Comparison of ENCODE assay signal across 23 mouse cellular contexts in the genomic region with DNA sequence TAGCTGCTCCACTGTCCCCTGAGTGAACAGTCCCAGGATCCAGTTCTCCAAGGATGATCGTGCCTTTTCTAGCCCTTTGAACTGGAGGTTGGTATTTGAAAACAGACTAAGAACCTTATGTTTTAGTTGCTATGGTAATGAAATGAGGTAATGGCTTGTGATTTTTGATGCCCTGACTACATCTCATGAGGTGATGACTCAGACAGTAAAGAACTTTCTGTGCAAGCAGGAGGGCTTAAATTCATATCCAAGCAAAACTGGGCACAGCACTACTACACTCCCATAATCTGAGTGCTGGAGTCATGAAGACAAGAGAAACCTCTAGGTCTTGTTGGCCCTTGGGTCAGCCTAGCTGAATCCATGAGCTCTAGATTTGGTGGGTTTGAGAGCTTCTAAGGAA.
DNase-seq lines count a peak whose midpoint lies in the region; ATAC-seq and TF ChIP-seq lines count a peak whose summit lies in the region.
"Had no signal": no experiment of that assay in that cellular context is flagged by ENCODE, and none has a peak within 500 bp of the region (broad histone marks: within the 10 kb centered on the region; RNA-seq: fewer than 3 reads in every experiment).

No protein-coding gene starts in this region.

- H3K36me3 ChIP-seq in lung, postnatal 0 days (ENCODE audit: insufficient read depth, low read length), result no peaks in the 10 kb centered on the region
- H3K36me3 ChIP-seq: embryonic facial prominence, embryonic 13.5 days; embryonic facial prominence, embryonic 15.5 days; forebrain, embryonic 15.5 days had no signal

- DNase-seq in 3T3-L1 (ENCODE audit: low read depth, low spot score) (peak; percentile 77), NIH3T3 (ENCODE audit: low read depth) (peak; percentile 65), R1 (ENCODE audit: low read depth, low spot score) (peak; percentile 8)
- DNase-seq in fibroblast of lung, adult 2 months (ENCODE audit: low read depth), result peak; percentile 21
- DNase-seq in adrenal gland, postnatal 14 days, result no peak
- no peak for DNase-seq in lung, postnatal 0 days (ENCODE audit: low spot score)
- DNase-seq in layer of hippocampus, postnatal 36 days, result no peak
- DNase-seq in B cell, adult 2 months, result no peak
- DNase-seq: adrenal gland, adult 8-10 months; adrenal gland, postnatal 25 days; cerebellum, adult 18-20 months; cerebellum, adult 8-10 months; cerebellum, adult 9-11 months; cerebellum, postnatal 14 days; cerebellum, postnatal 36 days; embryo, embryonic 11 days; forebrain, postnatal 0 days had no signal

- H3K4me3 ChIP-seq in lung, postnatal 0 days (ENCODE audit: low read depth, low read length), result no peak overlapping the region
- H3K4me3 ChIP-seq: embryonic facial prominence, embryonic 13.5 days; embryonic facial prominence, embryonic 15.5 days; erythroblast, embryonic 14.5 days; forebrain, embryonic 13.5 days; forebrain, embryonic 15.5 days had no signal

- no peak for TF ChIP-seq CTCF in lung, postnatal 0 days (IDR thresholded peaks at IDR 0.05)

- no peak overlapping the region for H3K4me2 ChIP-seq in lung, postnatal 0 days (replicated peaks; ENCODE audit: low read depth, low read length)
- H3K4me2 ChIP-seq: embryonic facial prominence, embryonic 13.5 days; embryonic facial prominence, embryonic 15.5 days; forebrain, embryonic 13.5 days; forebrain, embryonic 15.5 days had no signal

- H3K9me3 ChIP-seq in lung, postnatal 0 days (ENCODE audit: low read length), result no peaks in the 10 kb centered on the region
- H3K9me3 ChIP-seq: embryonic facial prominence, embryonic 13.5 days; forebrain, embryonic 15.5 days had no signal

- no peak overlapping the region for H3K9ac ChIP-seq in lung, postnatal 0 days (replicated peaks; ENCODE audit: low read depth)
- H3K9ac ChIP-seq: embryonic facial prominence, embryonic 13.5 days; embryonic facial prominence, embryonic 15.5 days; forebrain, embryonic 13.5 days; forebrain, embryonic 15.5 days; forebrain, postnatal 0 days had no signal

- H3K27ac ChIP-seq in lung, postnatal 0 days (ENCODE audit: low read length), result no peak overlapping the region
- H3K27ac ChIP-seq: embryonic facial prominence, embryonic 13.5 days; embryonic facial prominence, embryonic 15.5 days; forebrain, embryonic 13.5 days; forebrain, embryonic 15.5 days had no signal

- TF ChIP-seq EP300 in lung, postnatal 0 days (IDR thresholded peaks at IDR 0.05), result no peak

- WGBS in lung, postnatal 0 days, result 87% methylated on average over 1 of the region's 1 CpGs

- ATAC-seq in lung, postnatal 0 days, result no peak
- ATAC-seq: activated CD4-positive, CD25-positive, alpha-beta regulatory T cell, adult 4 months; forebrain, embryonic 13.5 days; forebrain, embryonic 15.5 days; forebrain, postnatal 0 days had no signal

- no peaks in the 10 kb centered on the region for H3K27me3 ChIP-seq in lung, postnatal 0 days (replicated peaks; ENCODE audit: insufficient read depth, low read length)
- H3K27me3 ChIP-seq: embryonic facial prominence, embryonic 13.5 days; embryonic facial prominence, embryonic 15.5 days; forebrain, embryonic 15.5 days had no signal

- no peaks in the 10 kb centered on the region for H3K4me1 ChIP-seq in lung, postnatal 0 days (ENCODE audit: insufficient read depth, low read depth, low read length)
- H3K4me1 ChIP-seq: embryonic facial prominence, embryonic 13.5 days; embryonic facial prominence, embryonic 15.5 days had no signal

Comparison
In these comparisons a context has a peak if more than half of its experiments do, and no peak if none do; other contexts are left out.
1. DNase-seq: peak in 3T3-L1 (single experiment), NIH3T3 (single experiment), R1 (single experiment) and fibroblast of lung, adult 2 months (single experiment); none in adrenal gland, postnatal 14 days (single experiment), lung, postnatal 0 days (single experiment), layer of hippocampus, postnatal 36 days (0 of 2) and B cell, adult 2 months (0 of 2).